Mouse (Mus musculus): Measurements from ENCODE around the gene Katnal1.

Gene Katnal1

GRCm38 (mm10) chr5:148869583-148869982, 59.5 kb downstream of the Katnal1 start:
- DNase-seq, result no peak

DNA sequence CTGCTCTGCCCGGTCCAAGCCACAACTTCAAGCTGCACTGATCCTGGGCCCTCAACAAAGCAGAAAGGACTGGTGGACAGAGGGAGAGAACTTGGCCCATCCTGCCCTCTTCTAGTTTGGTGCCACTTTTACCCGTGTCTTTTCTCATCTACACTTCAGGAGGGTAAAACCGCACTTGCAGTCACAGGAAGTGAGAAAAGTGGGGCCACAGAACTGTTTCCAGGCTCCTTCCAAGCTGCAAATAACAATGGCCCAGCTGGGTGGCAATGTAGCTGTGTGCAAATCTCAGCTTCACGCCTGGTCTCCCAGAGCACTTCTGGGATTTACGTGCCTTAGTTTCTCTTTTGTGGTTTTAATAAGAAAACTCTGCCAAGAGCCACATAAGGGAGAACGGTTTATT, 61.4 kb downstream of the Katnal1 start:
- no peak for DNase-seq

- DNase-seq, result no peak
These were observed 61.9 kb downstream of the Katnal1 start for GRCm38 (mm10) chr5:148867171-148867570.

DNA sequence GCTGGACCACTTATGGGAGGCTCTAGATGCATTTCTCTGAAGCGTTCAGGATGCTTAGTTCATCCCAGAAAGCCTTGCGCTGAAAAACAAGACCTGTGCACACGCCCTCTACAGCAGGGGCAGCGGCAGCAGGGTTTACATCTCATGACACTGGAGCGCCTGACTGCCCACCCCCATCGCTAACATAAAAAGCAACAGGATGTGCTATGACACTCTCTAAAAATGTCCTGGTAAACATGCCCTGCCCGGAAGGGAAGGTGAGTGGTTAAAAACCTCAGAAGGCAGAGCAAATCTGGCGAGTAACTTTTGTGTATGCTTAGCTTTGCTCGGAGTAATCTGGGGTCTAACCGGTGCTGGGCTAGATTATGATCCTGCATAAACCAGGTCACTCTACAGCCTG, 62.5 kb downstream of the Katnal1 start:
- no peak for DNase-seq

DNA sequence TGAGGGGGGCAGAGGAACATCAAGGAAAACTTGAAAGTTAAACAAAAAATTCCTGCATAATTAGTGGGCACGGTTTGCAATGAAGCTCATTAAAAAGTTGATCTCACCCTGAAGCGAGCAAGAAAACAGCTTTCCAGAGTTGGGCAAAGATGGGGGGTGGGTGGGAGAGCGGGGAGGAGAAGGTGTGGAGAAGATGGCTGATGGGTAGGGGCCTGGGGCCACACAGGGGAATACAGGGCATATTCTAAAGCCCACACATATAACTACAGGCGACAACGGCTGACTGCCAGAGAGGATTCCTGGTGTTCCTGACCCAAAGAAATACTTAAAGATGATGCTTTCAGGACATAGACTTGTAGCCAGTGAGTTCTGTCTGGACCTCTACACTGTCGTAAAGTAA, 65.7 kb downstream of the Katnal1 start:
- DNase-seq, result no peak

DNA sequence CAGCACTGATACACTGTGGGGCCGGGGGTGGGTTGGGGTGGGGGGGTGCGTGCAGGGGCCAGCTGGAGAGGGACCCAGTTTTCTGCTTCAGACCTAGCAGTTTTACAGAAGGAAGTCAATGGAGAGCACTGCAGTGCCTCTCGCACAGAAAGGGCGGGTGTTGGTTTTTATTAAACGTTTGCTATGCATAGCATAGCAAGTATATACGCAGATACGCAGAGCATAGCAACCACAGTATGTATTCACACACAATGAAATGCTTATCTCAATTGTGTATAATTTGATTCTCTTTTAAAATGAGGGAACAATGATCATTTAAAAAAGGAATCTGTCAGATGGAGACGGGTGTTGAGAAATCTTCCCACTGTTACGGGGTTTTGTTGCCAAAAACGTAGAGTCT, 66.3 kb downstream of the Katnal1 start:
- no peak for DNase-seq

GRCm38 (mm10) chr5:148862136-148862535, 67.0 kb downstream of the Katnal1 start:
- DNase-seq, result no peak

DNA sequence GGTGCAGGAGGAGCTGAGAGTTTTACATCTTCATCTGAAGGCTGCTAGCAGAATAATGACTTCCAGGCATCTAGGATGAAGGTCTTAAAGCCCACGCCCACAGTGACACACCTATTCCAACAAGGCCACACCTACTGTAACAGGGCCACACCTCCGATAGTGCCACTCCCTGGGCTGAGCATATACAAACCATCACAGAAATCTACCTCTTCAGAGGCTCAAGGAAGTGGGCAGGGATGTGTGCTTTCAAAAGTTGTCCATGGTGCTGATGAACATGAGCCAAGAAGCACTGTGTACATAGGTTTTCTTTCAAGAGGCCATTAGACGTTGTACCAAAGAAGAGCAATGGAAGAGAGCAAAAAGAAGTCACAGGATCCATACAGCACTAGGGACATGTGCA, 71.6 kb downstream of the Katnal1 start:
- DNase-seq, result no peak

- DNase-seq, result no peak
These were observed 74.1 kb downstream of the Katnal1 start for GRCm38 (mm10) chr5:148855047-148855446.

DNA sequence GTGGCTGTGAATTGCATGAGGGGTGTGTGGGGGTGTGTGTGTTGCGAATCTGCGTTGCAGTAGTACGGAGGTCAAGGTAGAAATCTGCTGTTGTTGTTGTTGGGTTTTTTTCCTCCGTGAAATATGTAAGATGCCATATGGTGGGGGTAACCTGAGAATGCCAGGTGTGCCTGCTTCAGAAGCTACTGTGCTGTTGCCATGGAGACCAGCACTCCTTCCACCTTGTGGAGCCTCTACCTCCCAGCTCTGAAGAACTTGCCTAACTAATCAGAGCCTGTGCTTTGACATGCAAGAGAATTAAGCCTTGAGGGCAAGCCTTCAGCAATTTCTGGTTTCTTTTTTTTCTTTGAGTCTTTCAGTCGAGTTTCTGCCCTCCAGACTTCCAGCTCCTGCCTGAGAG, 75.0 kb downstream of the Katnal1 start:
- DNase-seq, result peak; percentile 19

DNA sequence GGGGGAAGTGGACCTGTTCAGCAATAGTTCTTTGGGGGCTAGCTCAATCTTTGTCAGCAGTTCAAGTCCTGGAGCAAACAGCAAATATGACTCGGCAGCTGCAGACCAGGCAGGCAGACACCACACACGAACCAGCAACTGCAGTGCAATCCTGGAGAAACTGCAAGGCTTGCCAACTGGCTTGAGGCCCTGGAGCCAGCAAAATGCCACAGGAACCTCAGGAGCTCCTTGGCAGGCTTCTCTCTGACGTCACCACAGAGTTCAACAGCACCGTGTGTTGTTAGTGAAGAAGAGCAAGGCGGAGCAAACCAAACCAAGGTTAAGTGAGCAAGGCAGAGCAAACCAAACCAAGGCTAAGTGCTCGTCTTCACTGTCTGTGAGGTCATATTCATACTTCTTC, 79.6 kb downstream of the Katnal1 start:
- DNase-seq, result no peak

- no peak for DNase-seq
These were observed 82.1 kb downstream of the Katnal1 start for GRCm38 (mm10) chr5:148847032-148847431.

DNA sequence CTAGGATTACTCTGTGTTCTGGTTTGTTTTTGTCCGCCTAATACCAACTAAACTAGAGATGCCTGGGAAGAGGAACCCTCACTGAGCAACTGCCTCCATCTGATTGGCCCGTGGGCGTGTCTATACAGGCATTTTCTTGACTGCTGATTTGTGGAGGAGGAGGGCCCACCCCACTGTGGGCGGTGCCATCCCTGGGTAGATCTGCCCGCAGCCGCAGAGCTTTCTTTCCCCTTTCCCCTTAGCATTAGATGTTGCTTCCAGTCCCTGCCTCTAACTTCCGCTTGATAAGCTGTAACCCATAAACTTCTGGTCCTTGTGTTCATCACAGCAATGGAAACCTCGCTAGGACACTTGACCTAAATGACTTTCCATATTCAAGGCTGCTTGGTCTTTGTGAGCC, 92.1 kb downstream of the Katnal1 start:
- DNase-seq, result no peak

- peak; percentile 42 for DNase-seq
These were observed 97.4 kb downstream of the Katnal1 start for GRCm38 (mm10) chr5:148831596-148832257.

- DNase-seq, result no peak
These were observed 98.0 kb downstream of the Katnal1 start for GRCm38 (mm10) chr5:148831141-148831547.

DNA sequence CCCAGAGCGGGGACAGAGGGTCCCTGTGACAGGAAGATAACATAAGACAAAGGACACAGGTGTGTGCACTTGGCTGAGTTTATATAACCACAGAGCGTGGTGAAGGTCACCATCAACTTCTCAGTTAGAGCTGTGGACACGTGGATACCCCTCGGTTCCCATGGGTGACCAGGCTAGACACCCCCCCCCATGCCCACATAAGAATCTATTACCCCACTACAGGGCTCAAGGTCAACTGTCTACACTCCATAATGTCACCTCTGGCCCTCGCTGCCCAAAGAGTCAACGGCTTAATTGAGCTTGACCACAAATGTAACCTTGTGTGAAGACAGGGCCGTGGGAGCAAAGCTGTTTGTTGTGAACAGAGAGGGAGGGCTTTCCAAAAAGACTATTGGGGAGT, 103.4 kb downstream of the Katnal1 start:
- DNase-seq, result no peak

GRCm38 (mm10) chr5:148822772-148823171, 106.3 kb downstream of the Katnal1 start:
- DNase-seq, result no peak

All from right cerebral cortex, postnatal 25 days (tissue).